Mouse (Mus musculus): ENCODE results near the gene Rsad1.
A peak's percentile ranks its signal among the peaks of the same experiment; 100 is the strongest.

Rsad1 gene

DNA sequence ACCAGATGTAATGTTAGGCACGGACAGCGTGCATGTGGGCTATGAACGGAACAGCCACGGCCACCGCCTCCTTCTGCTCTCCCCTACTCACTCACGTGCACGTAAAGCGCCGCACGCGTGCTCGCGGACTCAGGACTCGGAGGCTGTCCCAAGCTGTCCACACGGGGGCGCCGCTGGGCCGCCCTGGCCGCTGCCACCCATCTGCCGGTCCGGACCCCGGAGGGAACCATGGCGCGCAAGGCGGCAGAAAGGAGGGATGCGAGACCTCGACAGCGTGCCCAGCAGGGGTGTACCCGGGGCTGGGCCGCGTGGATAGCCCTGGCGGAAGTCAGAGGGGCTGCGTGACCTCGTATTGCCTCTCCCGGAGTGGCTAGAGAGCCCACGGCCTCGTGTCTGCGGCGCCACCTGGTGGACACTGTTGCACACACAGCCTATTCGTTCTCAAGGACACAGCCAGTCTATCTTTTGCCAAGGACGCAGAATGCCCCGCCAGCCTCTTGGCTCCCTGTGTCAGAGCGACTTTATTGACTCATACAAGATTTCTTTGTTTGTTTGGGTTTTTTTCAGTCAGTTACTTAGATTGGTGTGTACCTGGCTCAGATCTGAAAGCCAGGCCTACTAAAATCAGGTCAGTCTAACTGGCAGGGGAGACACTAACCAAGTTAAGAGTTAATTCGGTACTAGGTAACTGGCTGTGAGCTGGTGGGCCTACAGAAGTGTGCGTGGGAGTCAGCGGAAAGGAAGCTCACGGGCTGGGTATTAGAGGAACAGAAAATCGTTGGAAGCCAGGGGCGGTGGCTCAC lies at the start of gene Rsad1:
Gene Rsad1, minus strand, starts transcription at position 368 of the 803 bp plus-strand sequence.
- peak; percentile 82 to 94 for DNase-seq (ENCODE audit: low spot score in 2 of 2)

DNA sequence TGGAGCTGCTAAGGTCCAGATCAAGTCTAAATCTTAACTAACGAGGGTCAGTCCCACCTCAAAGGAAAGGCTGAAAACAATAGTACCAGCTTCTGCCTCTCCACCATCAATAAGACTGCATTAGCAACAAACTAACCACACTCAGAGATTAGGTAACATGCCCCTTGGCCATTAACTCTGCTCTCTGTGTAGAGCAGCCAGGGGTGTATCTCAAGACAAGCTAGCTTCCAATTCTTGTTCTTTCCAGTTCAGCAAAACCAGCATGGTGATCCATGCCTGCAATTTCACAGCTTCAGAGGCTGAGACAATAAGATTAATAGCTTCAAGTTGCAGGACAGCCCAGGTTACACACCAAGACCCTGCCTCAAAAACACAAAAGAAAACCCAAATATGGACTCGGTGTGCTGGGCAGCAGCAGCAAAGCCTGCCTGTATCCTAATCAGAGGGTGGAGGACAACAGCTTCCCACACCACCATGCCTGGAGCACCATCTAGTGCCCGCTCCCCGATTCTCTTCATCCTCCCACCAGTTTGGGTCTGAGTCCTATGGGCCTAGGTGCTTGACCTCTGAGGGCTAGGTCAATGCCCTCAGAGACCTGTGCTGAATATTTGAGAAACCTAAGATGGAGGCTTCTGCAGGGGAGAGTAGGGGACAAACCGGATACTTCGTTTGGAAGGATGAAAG lies 49.5 kb upstream of the Rsad1 start:
- no peak for DNase-seq (ENCODE audit: low spot score in 2 of 2)

DNA sequence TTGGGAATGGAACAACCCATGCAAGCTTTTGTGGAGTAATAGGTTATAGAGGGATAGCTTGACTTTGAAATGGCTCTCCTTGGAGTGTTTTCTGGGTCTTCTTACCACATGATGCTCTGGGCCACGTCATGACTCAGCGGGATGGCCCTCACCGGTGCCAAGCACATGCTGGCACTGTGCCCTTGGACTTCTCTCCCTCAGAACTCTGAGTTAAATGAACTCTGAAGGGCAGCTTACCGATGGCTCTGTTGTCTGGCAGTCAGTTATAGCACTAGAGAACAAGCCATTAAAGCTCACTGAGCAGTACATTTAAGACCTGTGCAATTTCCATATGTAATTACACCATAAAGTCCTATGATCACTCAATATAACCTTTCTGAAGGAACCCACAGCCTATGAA lies 48.3 kb upstream of the Rsad1 start:
- no peak for DNase-seq (ENCODE audit: low spot score in 2 of 2)

DNA sequence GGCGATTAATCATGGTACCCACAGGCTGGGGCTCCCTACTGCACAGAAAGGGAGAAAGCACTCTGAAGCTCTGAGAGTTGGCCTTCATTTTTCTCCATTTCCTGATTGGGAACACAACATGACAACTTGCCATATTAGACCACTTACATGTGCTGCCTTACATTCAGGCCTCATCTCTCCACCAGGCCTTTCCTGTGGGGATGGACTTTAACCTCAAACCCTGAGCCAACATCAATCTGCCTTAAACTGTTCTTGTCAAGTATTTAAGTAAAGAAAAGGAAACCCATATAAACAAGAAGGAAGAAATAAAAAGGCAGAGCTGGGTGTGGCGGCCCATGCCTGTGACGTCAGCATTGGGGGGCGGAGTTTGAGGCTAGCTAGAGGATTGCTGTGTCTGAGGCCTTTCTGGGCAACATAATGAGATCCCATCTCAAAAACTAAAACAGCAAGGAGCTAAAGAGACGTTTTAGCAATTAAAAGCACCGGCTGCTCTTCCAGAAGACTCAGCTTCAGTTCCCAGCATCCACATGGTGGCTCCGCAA lies 47.3 kb upstream of the Rsad1 start:
- DNase-seq (ENCODE audit: low spot score in 2 of 2): peak in 1 of 2 experiments; percentile 44

DNA sequence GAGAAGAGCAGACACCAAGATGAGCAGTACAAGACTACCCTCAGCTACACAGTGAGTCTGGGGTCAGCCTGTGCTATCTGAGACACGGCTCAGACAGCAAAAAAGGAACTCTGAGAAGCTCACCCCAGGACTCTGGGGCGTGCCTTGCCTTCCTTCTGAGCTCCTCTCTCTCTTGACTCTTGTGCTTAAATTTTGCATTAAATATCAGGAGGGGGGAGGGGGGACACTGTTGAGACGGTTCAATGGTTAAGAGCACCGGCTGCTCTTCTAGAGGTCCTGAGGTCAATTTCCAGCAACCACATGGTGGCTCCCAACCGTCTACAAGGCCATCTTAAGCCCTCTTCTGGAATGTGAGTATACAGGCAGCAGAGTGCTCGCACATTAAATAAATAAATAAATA lies 38.5 kb upstream of the Rsad1 start:
- DNase-seq (ENCODE audit: low spot score in 2 of 2): no peak

DNA sequence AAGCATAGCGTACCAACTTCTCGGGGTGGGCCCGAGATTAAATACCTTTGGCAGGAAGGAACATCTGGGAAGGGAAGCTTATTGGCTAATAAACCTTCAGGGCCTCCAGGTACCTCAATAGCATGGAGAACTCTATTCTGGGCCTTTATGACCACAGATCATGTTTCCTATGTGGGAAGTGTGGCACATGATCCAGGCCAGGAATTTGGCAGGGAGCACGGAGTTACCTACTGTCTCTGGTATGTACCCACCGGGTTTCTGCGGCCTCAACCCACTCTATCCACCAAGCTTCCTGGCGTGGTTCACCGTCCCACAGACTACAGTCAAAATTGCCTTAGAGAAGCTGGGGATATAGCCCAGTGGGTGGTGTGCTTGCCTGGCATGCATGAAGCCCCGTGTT lies 36.0 kb upstream of the Rsad1 start:
- no peak for DNase-seq (ENCODE audit: low spot score in 2 of 2)

- no peak for DNase-seq (ENCODE audit: low spot score in 2 of 2)
Measured at GRCm38 (mm10) chr11:94580111-94580740, 31.2 kb upstream of the Rsad1 start.

DNA sequence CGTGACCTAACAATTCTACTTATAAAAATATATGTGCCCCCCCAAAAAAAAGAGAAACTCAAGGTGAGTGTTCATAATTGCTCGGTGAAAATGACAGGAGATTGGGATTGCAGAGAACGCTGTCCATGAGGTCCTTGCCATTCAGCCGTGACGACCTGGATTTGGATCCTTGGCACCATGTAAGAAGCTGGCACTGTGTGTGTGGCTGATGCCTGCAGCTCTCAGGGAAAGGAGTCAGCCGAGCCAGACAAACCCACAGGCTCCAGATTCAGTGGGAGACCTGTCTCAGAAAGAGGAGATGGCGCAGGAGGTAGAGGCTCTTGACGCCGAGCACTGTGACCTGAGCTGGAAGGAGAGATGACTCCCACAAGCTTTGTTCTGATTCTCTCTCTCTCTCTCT lies 27.3 kb upstream of the Rsad1 start:
- DNase-seq (ENCODE audit: low spot score in 2 of 2): no peak

DNA sequence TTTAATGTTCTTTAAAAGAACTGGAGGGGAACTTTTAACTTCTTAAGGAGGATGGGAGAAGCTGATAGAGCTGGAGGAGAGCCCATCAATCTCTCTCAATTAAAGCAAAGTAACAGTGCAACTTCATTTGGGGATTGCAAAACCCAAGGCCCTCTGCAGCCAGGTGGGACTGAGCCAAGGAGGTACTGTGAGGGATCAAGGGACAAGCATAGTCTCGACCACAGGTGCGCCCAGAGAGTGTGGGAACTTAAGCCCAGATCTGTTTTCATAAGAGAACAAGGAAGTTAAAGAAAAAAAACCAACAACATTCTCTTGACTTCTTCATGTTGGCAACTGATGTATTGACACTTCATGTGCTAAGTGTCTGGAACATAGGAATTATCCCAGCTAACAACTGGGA lies 26.0 kb upstream of the Rsad1 start:
- no peak for DNase-seq (ENCODE audit: low spot score in 2 of 2)

- DNase-seq (ENCODE audit: low spot score in 2 of 2): no peak
Measured at GRCm38 (mm10) chr11:94574560-94574959, 25.5 kb upstream of the Rsad1 start.

DNA sequence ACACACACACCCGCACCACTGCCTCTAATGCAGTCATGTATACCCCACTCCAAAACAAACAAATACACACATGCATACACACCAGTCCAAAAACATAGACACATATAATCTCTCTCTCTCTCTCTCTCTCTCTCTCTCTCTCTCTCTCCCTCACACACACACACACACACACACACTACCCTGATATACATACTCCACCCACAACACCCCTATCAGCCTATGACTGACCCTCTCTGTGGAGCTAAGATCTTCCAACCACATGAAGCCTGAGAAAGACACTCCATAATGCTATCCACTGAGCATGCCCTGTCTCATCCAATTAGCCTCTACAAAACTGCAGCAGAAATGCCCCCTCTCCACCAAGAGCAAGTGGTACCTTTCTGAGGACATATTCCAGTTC lies 22.8 kb upstream of the Rsad1 start:
- DNase-seq (ENCODE audit: low spot score in 2 of 2): no peak

- peak; percentile 57 to 66 for DNase-seq (ENCODE audit: low spot score in 2 of 2)
Measured at GRCm38 (mm10) chr11:94570612-94571011, 21.6 kb upstream of the Rsad1 start.

DNA sequence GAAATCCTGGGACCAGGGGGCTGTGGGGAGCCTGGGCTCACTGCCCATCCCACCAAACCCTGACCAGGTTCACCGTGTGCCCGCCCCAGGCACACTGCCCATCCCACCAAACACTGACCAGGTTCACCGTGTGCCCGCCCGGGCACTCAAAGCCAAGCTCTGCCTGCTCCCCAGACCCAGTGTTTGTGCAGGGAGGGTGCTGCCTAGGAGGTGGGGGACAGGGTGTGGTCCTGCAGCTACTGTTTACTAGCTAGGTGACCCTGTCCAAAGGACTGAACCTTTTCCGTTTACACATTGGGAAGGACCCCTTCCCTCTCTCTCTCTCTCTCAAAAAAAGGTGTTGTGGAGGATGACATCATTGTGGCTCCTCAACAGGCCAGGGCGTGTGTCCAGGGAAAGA lies 18.3 kb upstream of the Rsad1 start:
- no peak for DNase-seq (ENCODE audit: low spot score in 2 of 2)

GRCm38 (mm10) chr11:94566534-94566933 lies 17.5 kb upstream of the Rsad1 start:
- DNase-seq (ENCODE audit: low spot score in 2 of 2): no peak

- no peak for DNase-seq (ENCODE audit: low spot score in 2 of 2)
Measured at GRCm38 (mm10) chr11:94565151-94565479, 16.1 kb upstream of the Rsad1 start.

DNA sequence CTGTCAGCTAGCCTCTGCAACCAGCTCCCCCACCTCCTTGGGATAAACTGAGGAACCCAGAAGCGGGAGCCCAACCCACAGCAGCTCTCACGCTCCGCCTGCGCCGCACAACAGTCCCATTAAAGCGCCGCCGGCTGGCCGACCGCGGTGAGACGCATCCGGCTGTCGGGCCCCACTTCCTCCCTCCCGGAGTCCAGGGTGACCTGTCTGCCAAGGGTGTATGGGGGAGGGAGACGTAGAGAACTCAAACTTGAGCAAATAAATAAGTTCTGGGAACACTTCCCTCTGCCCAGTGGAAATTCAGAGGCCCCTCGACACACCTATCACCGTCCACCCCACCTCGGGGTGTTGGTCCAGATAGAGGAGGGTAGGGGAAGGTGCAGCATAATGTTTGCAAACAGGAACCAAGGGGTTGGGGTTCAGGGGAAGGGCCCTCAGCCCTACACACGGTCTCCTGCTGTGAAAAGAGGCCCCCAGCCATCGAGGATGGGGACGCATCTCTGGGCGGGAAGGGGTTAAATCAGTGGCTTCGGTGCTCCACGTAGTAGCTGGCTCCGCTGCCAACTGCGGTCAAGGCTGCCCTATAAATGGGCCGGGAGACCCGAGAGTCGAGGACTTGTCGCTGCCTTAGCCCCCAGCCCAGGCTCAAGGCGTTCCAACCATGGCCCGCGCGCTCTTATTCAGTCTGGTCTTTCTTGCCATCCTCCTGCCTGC lies 15.5 kb upstream of the Rsad1 start, which contains the start of gene Chad:
Gene Chad, plus strand, starts transcription at position 611 of the 714 bp plus-strand sequence.
- no peak for DNase-seq (ENCODE audit: low spot score in 2 of 2)

DNA sequence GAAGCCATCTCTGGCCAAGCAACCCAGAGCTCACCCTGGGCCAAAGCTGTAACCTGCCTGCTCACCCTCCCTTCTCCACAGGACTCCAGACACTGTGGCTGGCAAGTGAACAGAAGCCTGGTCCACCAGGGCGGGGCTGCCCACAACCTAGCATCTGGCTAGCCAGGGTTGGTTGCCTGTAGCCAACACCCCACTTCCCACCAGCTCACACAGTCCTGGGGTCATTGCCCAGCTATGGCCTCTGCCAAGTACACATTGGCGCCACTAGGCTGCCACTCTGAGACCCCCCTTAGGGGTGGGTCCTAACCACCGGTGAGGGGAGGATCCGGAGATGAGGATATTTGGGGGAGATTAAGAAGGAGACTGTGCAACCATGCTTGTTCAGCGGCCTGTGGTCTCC lies 14.8 kb upstream of the Rsad1 start:
- DNase-seq (ENCODE audit: low spot score in 2 of 2): no peak

GRCm38 (mm10) chr11:94563383-94563782 lies 14.3 kb upstream of the Rsad1 start:
- DNase-seq (ENCODE audit: low spot score in 2 of 2): no peak

DNA sequence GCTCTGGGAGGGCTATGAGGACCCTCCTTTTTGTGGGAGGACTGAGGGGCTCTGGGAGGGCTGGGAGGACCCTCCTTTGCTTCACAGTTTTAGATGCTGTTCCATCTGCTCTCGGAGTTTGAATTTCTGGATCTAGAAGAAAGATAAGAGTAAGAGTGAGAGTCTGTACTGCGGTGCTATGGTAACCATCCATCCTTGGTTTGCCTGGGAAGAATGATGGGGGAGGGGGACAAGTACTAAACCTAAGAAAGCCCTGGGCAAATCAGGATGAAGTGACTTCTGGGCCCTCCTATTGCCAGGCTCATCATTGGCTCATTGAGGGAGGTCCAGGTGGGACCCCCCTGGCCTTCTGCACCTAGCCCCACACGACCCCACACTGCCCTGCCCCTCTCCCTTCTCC lies 9.2 kb upstream of the Rsad1 start:
- DNase-seq (ENCODE audit: low spot score in 2 of 2): no peak

DNA sequence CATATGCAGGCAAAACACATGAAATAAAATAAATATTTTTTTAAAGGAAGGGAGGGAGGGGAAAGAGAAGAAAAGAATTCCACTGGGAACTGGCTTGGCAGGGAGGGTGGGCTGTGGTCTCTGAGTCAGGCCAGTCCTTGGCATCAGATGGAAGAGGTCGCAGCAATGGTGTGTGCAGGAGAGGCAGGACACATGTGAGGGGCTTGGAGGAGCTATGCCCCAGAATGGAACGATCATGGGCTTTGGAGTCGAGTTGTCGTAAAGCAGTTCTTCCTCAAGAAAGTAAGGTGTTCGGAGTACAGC lies 1.3 kb upstream of the Rsad1 start:
- no peak for DNase-seq (ENCODE audit: low spot score in 2 of 2)

DNA sequence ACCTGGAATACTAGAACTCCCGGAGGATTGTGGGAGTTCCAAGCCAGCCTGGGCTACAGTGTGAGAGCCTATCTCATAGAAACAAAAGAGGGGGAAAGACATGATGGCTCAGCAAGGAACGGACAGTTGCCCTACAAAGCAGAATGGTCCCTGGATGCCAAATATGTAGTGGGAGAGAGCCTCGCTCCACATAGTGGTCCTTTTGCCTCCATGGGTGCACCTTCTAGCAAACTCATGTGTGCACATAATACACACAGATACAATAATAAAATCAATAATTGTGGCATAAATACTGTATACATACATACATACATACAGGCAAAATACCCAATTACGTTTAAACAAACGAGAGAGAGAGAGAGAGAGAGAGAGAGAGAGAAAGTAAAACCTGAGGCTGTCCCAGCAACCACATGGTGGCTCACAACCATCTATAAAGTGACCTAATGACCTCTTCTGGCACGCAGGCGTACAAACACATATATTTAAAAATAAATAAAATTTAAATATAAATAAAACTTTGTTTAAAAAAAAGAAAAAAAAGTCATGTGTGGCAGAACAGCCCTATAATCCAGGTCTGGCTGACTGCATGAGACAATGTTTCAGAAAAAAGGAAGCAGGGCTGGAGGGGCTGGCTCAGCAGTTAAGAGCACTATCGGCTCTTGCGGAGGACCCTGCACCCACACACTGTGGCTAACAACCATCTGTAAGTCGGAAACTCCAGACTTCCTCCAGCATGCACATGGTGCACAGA lies 811 bp upstream of the Rsad1 start:
- DNase-seq (ENCODE audit: low spot score in 2 of 2): no peak
